Mouse (Mus musculus): Measurements from ENCODE around the gene Gale.

- TF ChIP-seq CTCF (IDR thresholded peaks at IDR 0.05; ENCODE audit: borderline replicate concordance, insufficient read depth, low read depth, low read length) (no peak), POLR2A (IDR thresholded peaks at IDR 0.05; ENCODE audit: borderline replicate concordance, insufficient read depth, low read length) (no peak)
Observed at GRCm38 (mm10) chr4:135962946-135963345, 581 bp upstream of the Gale start.

Measured in cerebellum, adult 2 months (tissue).